9 mouse cellular contexts compared by ENCODE assay signal in genomic region chr5:103995181-103995580, GRCm38 (mm10). TPM values are rescaled to one million over a fixed set of nuclear protein-coding genes. Genes with fewer than 3 reads are reported as not detected.
DNase-seq lines count a peak whose midpoint lies in the region; ATAC-seq lines count a peak whose summit lies in the region.
"Had no signal": no experiment of that assay in that cellular context is flagged by ENCODE, and none has a peak within 500 bp of the region (broad histone marks: within the 10 kb centered on the region; RNA-seq: fewer than 3 reads in every experiment).

No protein-coding gene starts in this region.

- H3K27me3 ChIP-seq in midbrain, embryonic 14.5 days (ENCODE audit: control insufficient read depth, insufficient read depth, low read length), result no peaks in the 10 kb centered on the region
- no peaks in the 10 kb centered on the region for H3K27me3 ChIP-seq in midbrain, embryonic 16.5 days (ENCODE audit: control insufficient read depth, insufficient read depth, low read depth, low read length)
- no peaks in the 10 kb centered on the region for H3K27me3 ChIP-seq in limb, embryonic 10.5 days (ENCODE audit: low read depth, poor library complexity, severe bottlenecking)

- H3K4me1 ChIP-seq in midbrain, embryonic 14.5 days (ENCODE audit: control insufficient read depth, insufficient read depth, low read length), result no peaks in the 10 kb centered on the region
- H3K4me1 ChIP-seq in midbrain, embryonic 16.5 days (ENCODE audit: control insufficient read depth, insufficient read depth, low read length), result no peaks in the 10 kb centered on the region
- H3K4me1 ChIP-seq in limb, embryonic 10.5 days, result no peaks in the 10 kb centered on the region

- no peak overlapping the region for H3K4me3 ChIP-seq in midbrain, embryonic 14.5 days (replicated peaks; ENCODE audit: low read depth, low read length)
- H3K4me3 ChIP-seq in midbrain, embryonic 16.5 days (ENCODE audit: low read depth, low read length), result no peak overlapping the region
- no peak overlapping the region for H3K4me3 ChIP-seq in limb, embryonic 10.5 days

- no peak for ATAC-seq in midbrain, embryonic 14.5 days (ENCODE audit: low FRiP score, low TSS enrichment)
- no peak for ATAC-seq in midbrain, embryonic 16.5 days
- peak; percentile 50 for ATAC-seq in common myeloid progenitor, adult 5-6 weeks (replicated peaks; ENCODE audit: low read depth, poor library complexity, severe bottlenecking)

- H3K4me2 ChIP-seq in midbrain, embryonic 14.5 days (ENCODE audit: low read length), result no peak overlapping the region
- H3K4me2 ChIP-seq in midbrain, embryonic 16.5 days (ENCODE audit: low read length), result no peak overlapping the region

- H3K9ac ChIP-seq in midbrain, embryonic 14.5 days (replicated peaks; ENCODE audit: low read length), result no peak overlapping the region
- H3K9ac ChIP-seq in midbrain, embryonic 16.5 days (ENCODE audit: low read depth, low read length), result no peak overlapping the region

- H3K36me3 ChIP-seq in midbrain, embryonic 14.5 days (ENCODE audit: control insufficient read depth, insufficient read depth, low read length), result no peaks in the 10 kb centered on the region
- no peaks in the 10 kb centered on the region for H3K36me3 ChIP-seq in midbrain, embryonic 16.5 days (ENCODE audit: control insufficient read depth, insufficient read depth, low read length)
- no peaks in the 10 kb centered on the region for H3K36me3 ChIP-seq in limb, embryonic 10.5 days

- no peak overlapping the region for H3K27ac ChIP-seq in midbrain, embryonic 14.5 days (replicated peaks; ENCODE audit: low read depth, low read length)
- H3K27ac ChIP-seq in midbrain, embryonic 16.5 days (ENCODE audit: low read length), result no peak overlapping the region
- H3K27ac ChIP-seq in limb, embryonic 10.5 days, result no peak overlapping the region

- 68% methylated on average over 3 of the region's 3 CpGs for WGBS in midbrain, embryonic 14.5 days
- WGBS in midbrain, embryonic 16.5 days, result 68% methylated on average over 3 of the region's 3 CpGs
- 64% methylated on average over 3 of the region's 3 CpGs for WGBS in limb, embryonic 10.5 days

- no peaks in the 10 kb centered on the region for H3K9me3 ChIP-seq in midbrain, embryonic 14.5 days (ENCODE audit: control insufficient read depth, low read length)
- H3K9me3 ChIP-seq in midbrain, embryonic 16.5 days (replicated peaks; ENCODE audit: control insufficient read depth, low read length, poor library complexity, severe bottlenecking), result no peaks in the 10 kb centered on the region
- H3K9me3 ChIP-seq in limb, embryonic 10.5 days (replicated peaks), result no peaks in the 10 kb centered on the region

- DNase-seq in cerebellum, postnatal 14 days, result peak; percentile 34
- no peak for DNase-seq in cerebellum, adult 9-11 months
- peak; percentile 60 for DNase-seq in midbrain, embryonic 14.5 days
- DNase-seq in lung, postnatal 36 days, result peak; percentile 37
- DNase-seq in gastrocnemius, postnatal 4 days (ENCODE audit: low spot score in 2 of 2), result no peak
- no peak for DNase-seq in limb, embryonic 10.5 days (ENCODE audit: low spot score)

RNA-seq across cellular contexts. Expression of gene Hsd17b13, which starts 18.0 kb away (rescaled TPM):
- polyA plus RNA-seq in midbrain, embryonic 14.5 days (2014; fragmentation: Nextera tagmentation; extraction: Ambion mirVana), result not detected in 2 replicates
- polyA plus RNA-seq in midbrain, embryonic 16.5 days (2015; fragmentation: Nextera tagmentation; extraction: Ambion mirVana), result not detected in 2 replicates
- not detected in 2 replicates for total RNA-seq in common myeloid progenitor, adult 5-6 weeks (2017)
- under 1 TPM in 1 of 2 experiments, not detected in 1; 0.88 TPM for total RNA-seq in gastrocnemius, postnatal 4 days (2021)
- polyA plus RNA-seq in limb, embryonic 10.5 days (2016; fragmentation: Nextera tagmentation; extraction: Ambion mirVana), result not detected in 2 replicates
- polyA plus RNA-seq: neural tube, embryonic 11.5 days had no signal

RNA-seq across cellular contexts. Expression of gene Hsd17b11, which starts 26.5 kb away (rescaled TPM):
- 1.7 and 1.8 TPM in 2 replicates for polyA plus RNA-seq in midbrain, embryonic 14.5 days (2014; fragmentation: Nextera tagmentation; extraction: Ambion mirVana)
- 1.9 and 2.6 TPM in 2 replicates for polyA plus RNA-seq in midbrain, embryonic 16.5 days (2015; fragmentation: Nextera tagmentation; extraction: Ambion mirVana)
- 40.1 and 54.7 TPM in 2 replicates for total RNA-seq in common myeloid progenitor, adult 5-6 weeks (2017)
- total RNA-seq in gastrocnemius, postnatal 4 days (2021), result 10 to 100 TPM; 22.7 to 25.9 TPM
- 1.9 and 2.4 TPM in 2 replicates for polyA plus RNA-seq in limb, embryonic 10.5 days (2016; fragmentation: Nextera tagmentation; extraction: Ambion mirVana)

RNA-seq across cellular contexts. Expression of gene Nudt9, which starts 50.9 kb away (rescaled TPM):
- 56.0 and 56.1 TPM in 2 replicates for polyA plus RNA-seq in midbrain, embryonic 14.5 days (2014; fragmentation: Nextera tagmentation; extraction: Ambion mirVana)
- 59.3 and 60.6 TPM in 2 replicates for polyA plus RNA-seq in midbrain, embryonic 16.5 days (2015; fragmentation: Nextera tagmentation; extraction: Ambion mirVana)
- total RNA-seq in common myeloid progenitor, adult 5-6 weeks (2017), result 62.6 and 65.2 TPM in 2 replicates
- 10 to 100 TPM; 38.9 to 39.9 TPM for total RNA-seq in gastrocnemius, postnatal 4 days (2021)
- polyA plus RNA-seq in limb, embryonic 10.5 days (2016; fragmentation: Nextera tagmentation; extraction: Ambion mirVana), result 63.0 and 63.8 TPM in 2 replicates

Comparison
In these comparisons a context has a peak if more than half of its experiments do, and no peak if none do; other contexts are left out.
1. DNase-seq: peak in cerebellum, postnatal 14 days (2 of 2), midbrain, embryonic 14.5 days (single experiment) and lung, postnatal 36 days (single experiment); none in cerebellum, adult 9-11 months (single experiment), gastrocnemius, postnatal 4 days (0 of 2) and limb, embryonic 10.5 days (single experiment).